In the genomic region with DNA sequence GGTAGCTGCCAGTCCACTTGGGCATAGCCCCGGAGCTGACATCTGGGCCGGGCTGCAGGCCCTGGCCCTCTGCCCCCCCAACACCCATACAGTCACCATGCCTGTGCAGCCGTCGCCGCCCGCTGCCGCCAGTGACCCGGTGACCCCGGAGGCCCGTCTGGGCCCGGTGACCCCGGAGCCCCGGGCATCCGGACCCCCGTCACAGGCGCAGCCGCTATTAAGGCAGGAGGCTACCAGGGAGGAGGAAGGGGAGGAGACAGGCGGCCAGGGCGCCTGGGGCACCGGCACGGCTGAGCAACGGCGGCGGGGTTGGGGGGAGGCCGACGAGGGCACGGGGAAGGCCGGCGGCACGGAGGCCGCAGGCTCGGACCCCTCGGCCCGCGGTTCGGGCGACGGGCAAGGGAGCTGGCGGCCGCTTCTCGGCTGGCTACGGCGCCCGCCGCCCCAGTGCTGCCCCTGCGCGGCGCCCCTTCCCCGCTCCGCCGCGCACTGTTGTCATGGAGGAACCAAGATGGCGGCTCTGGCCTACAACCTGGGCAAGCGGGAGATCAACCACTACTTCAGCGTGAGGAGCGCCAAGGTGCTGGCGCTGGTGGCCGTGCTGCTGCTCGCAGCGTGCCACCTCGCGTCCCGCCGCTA, we compare ENCODE assay signal across 8 mouse cellular contexts. TPM values are rescaled to one million over a fixed set of nuclear protein-coding genes. Genes with fewer than 3 reads are reported as not detected.
A peak's percentile ranks its signal among the peaks of the same experiment; 100 is the strongest.
DNase-seq lines count a peak whose midpoint lies in the region; ATAC-seq lines count a peak whose summit lies in the region.

A gene (plus strand): TSS at position 182 of the 639 bp plus-strand sequence.

- DNase-seq in R1 (ENCODE audit: low read depth, low spot score) = peak; percentile 74
- DNase-seq in cerebellum, postnatal 14 days = peak; percentile 74 to 82
- peak; percentile 38 to 44 for DNase-seq in frontal cortex, postnatal 25 days (ENCODE audit: low spot score in 2 of 2)
- DNase-seq in left cerebral cortex, adult 8-10 months (ENCODE audit: low spot score in 2 of 2) = peak; percentile 44 to 55
- peak; percentile 75 to 76 for DNase-seq in right cerebral cortex, postnatal 10 days (ENCODE audit: low spot score in 2 of 2)
- peak; percentile 81 for DNase-seq in yolk sac, embryonic 10.5 days (ENCODE audit: low spot score)

- H3K4me1 ChIP-seq in hindbrain, embryonic 13.5 days (replicated peaks) = peaks cover 36% of the 10 kb centered on the region
- peaks cover 52% of the 10 kb centered on the region for H3K4me1 ChIP-seq in megakaryocyte, embryonic 14.5 days

- no peaks in the 10 kb centered on the region for H3K9me3 ChIP-seq in hindbrain, embryonic 13.5 days
- no peaks in the 10 kb centered on the region for H3K9me3 ChIP-seq in megakaryocyte, embryonic 14.5 days

- no peaks in the 10 kb centered on the region for H3K36me3 ChIP-seq in hindbrain, embryonic 13.5 days
- H3K36me3 ChIP-seq in megakaryocyte, embryonic 14.5 days (replicated peaks; ENCODE audit: low read length) = peaks cover 4% of the 10 kb centered on the region

- H3K4me2 ChIP-seq in hindbrain, embryonic 13.5 days = peak within 1 kb of the TSS; percentile 91

- H3K9ac ChIP-seq in hindbrain, embryonic 13.5 days = peak within 1 kb of the TSS; percentile 97

- peak within 1 kb of the TSS; percentile 73 for H3K4me3 ChIP-seq in hindbrain, embryonic 13.5 days
- peak within 1 kb of the TSS; percentile 97 for H3K4me3 ChIP-seq in megakaryocyte, embryonic 14.5 days (replicated peaks)

- peak within 1 kb of the TSS; percentile 98 for H3K27ac ChIP-seq in hindbrain, embryonic 13.5 days

- peak; percentile 93 for ATAC-seq in hindbrain, embryonic 13.5 days (ENCODE audit: low FRiP score)

- H3K27me3 ChIP-seq in hindbrain, embryonic 13.5 days = no peaks in the 10 kb centered on the region
- peaks cover 2% of the 10 kb centered on the region for H3K27me3 ChIP-seq in megakaryocyte, embryonic 14.5 days (replicated peaks)

- WGBS in hindbrain, embryonic 13.5 days = under 1% methylated on average over 40 of the region's 64 CpGs

RNA-seq across cellular contexts. Expression of the gene that starts here (rescaled TPM):
- polyA plus RNA-seq in hindbrain, embryonic 13.5 days (2015; fragmentation: Nextera tagmentation; extraction: Ambion mirVana) = 38.1 and 39.4 TPM in 2 replicates
- 10 to 100 TPM; 46.5 to 58.8 (median 52.6) TPM for total RNA-seq in left cerebral cortex, adult 8-10 months (2022)
- polyA plus RNA-seq in megakaryocyte, embryonic 14.5 days (2012; ENCODE audit: insufficient read depth, low replicate concordance) = 2.7 and 5.7 TPM in 2 replicates

Comparison
In these comparisons a context has a peak if more than half of its experiments do, and no peak if none do; other contexts are left out.
1. Peak in every context shown above with its lines: DNase-seq, ATAC-seq, H3K4me3 ChIP-seq and H3K27ac ChIP-seq.